Mouse (Mus musculus) CH12.LX (cell line): ENCODE results near the gene Coq2. TPM values are rescaled to one million over a fixed set of nuclear protein-coding genes. Genes with fewer than 3 reads are reported as not detected.

Experiments
- DNase-seq: peaks from one replicate; pipeline ENCODE4 v3.0.0-alpha.2; 2013; ENCODE audit errors: extremely low read depth
- H3K27ac ChIP-seq: 2 replicates; pipeline ENCODE4 v1.5.1; 2012; ENCODE audit warnings: low read depth, mild to moderate bottlenecking, control low read depth, moderate library complexity; ENCODE audit not compliant: insufficient read depth
- H3K27me3 ChIP-seq: replicated peaks from 2 replicates; pipeline ENCODE3; 2012; ENCODE audit warnings: inconsistent platforms
- H3K36me3 ChIP-seq, 2 experiments: replicated peaks in 1 of 2; 2 replicates each; pipeline versions ENCODE3 to v1.6.1; 2012; ENCODE audit warnings: inconsistent platforms in 1 of 2, low read length in 1 of 2, mild to moderate bottlenecking in 1 of 2, mixed read lengths in 1 of 2, moderate library complexity in 1 of 2; ENCODE audit not compliant: control insufficient read depth in 1 of 2, insufficient read depth in 1 of 2
- H3K4me1 ChIP-seq, 2 experiments: 2 replicates each; pipeline ENCODE4 v1.6.1; 2012; ENCODE audit warnings: inconsistent platforms in 1 of 2, moderate library complexity in 1 of 2; ENCODE audit not compliant: insufficient read depth in 2 of 2, control insufficient read depth in 1 of 2
- H3K4me2 ChIP-seq: 2 replicates; pipeline ENCODE4 v1.6.1; 2012; ENCODE audit warnings: low read depth, mild to moderate bottlenecking, control low read depth; ENCODE audit not compliant: poor library complexity, insufficient read depth, severe bottlenecking
- H3K4me3 ChIP-seq, 3 experiments: fragments of 150-350 bp in 1 of 3; sonication (generic) in 1 of 3; replicated peaks in 1 of 3; 2 replicates each; pipeline versions ENCODE3 to v1.5.1; 2011 to 2012; ENCODE audit warnings: low read depth in 2 of 3, low read length in 2 of 3, mild to moderate bottlenecking in 2 of 3, moderate library complexity in 2 of 3, control low read depth in 1 of 3, improper control_type of control experiment in 1 of 3, inconsistent platforms in 1 of 3, mixed read lengths in 1 of 3; ENCODE audit not compliant: poor library complexity in 1 of 3
- H3K79me2 ChIP-seq: replicated peaks from 2 replicates; pipeline ENCODE4 v1.6.1; 2012; ENCODE audit warnings: mild to moderate bottlenecking, moderate library complexity; ENCODE audit not compliant: control insufficient read depth, poor library complexity, insufficient read depth, severe bottlenecking; ENCODE audit errors: extremely low read depth
- H3K9ac ChIP-seq: 2 replicates; pipeline ENCODE4 v1.6.1; 2012; ENCODE audit warnings: low read depth, mild to moderate bottlenecking, control low read depth, moderate library complexity; ENCODE audit not compliant: insufficient read depth
- H3K9me3 ChIP-seq: replicated peaks from 2 replicates; pipeline ENCODE3; 2012; ENCODE audit warnings: low read length, inconsistent platforms, mixed read lengths
- CHD1 ChIP-seq: IDR thresholded peaks from 2 replicates; pipeline ENCODE4 v1.6.1; 2012; ENCODE audit warnings: low read depth, low read length, improper control_type of control experiment, inconsistent platforms
- CHD2 ChIP-seq: IDR thresholded peaks from 2 replicates; pipeline ENCODE4 v1.6.1; 2011; ENCODE audit warnings: low read length, improper control_type of control experiment
- CTCF ChIP-seq, 2 experiments: IDR thresholded peaks in 1 of 2; conservative IDR thresholded peaks in 1 of 2; 2 replicates each; pipeline ENCODE4 v1.5.1; 2011 to 2012; ENCODE audit warnings: low read depth in 2 of 2, low read length in 2 of 2, improper control_type of control experiment in 1 of 2, inconsistent platforms in 1 of 2, mild to moderate bottlenecking in 1 of 2, moderate library complexity in 1 of 2
- E2F4 ChIP-seq: IDR thresholded peaks from 2 replicates; pipeline ENCODE4 v1.6.1; 2011; ENCODE audit warnings: low read depth, low read length, improper control_type of control experiment; ENCODE audit not compliant: insufficient replicate concordance
- EP300 ChIP-seq: IDR thresholded peaks from 2 replicates; pipeline ENCODE4 v1.6.1; 2011; ENCODE audit warnings: low read length, improper control_type of control experiment
- ETS1 ChIP-seq: conservative IDR thresholded peaks from 2 replicates; pipeline ENCODE4 v1.6.1; 2012; ENCODE audit warnings: low read depth, mild to moderate bottlenecking, inconsistent platforms, low read length, improper control_type of control experiment, moderate library complexity
- HCFC1 ChIP-seq: IDR thresholded peaks from 2 replicates; pipeline ENCODE4 v1.6.1; 2012; ENCODE audit warnings: low read depth, mild to moderate bottlenecking, inconsistent platforms, low read length, improper control_type of control experiment
- IRF4 ChIP-seq: IDR thresholded peaks from 2 replicates; pipeline ENCODE4 v1.6.1; 2014; ENCODE audit warnings: low read depth, mild to moderate bottlenecking, inconsistent platforms, low read length, improper control_type of control experiment
- JUN ChIP-seq: IDR thresholded peaks from 2 replicates; pipeline ENCODE4 v1.6.1; 2011; ENCODE audit warnings: low read depth, mild to moderate bottlenecking, low read length, improper control_type of control experiment, moderate library complexity; ENCODE audit not compliant: insufficient read depth
- MAX ChIP-seq: IDR thresholded peaks from 2 replicates; pipeline ENCODE4 v1.6.1; 2011; ENCODE audit warnings: low read length, improper control_type of control experiment
- MEF2A ChIP-seq: IDR thresholded peaks from 2 replicates; pipeline ENCODE4 v1.6.1; 2014; ENCODE audit warnings: low read depth, mild to moderate bottlenecking, inconsistent platforms, low read length, improper control_type of control experiment, borderline replicate concordance
- NELFE ChIP-seq: IDR thresholded peaks from 2 replicates; pipeline ENCODE4 v1.6.1; 2011; ENCODE audit warnings: low read depth, low read length, improper control_type of control experiment
- NRF1 ChIP-seq: IDR thresholded peaks from 2 replicates; pipeline ENCODE4 v1.6.1; 2014; ENCODE audit warnings: low read depth, mild to moderate bottlenecking, inconsistent platforms, low read length, improper control_type of control experiment, moderate library complexity
- POLR2AphosphoS2 ChIP-seq: IDR thresholded peaks from 2 replicates; pipeline ENCODE4 v1.6.1; 2011; ENCODE audit warnings: low read depth, low read length, improper control_type of control experiment
- TBP ChIP-seq: conservative IDR thresholded peaks from 2 replicates; pipeline ENCODE4 v1.6.1; 2011; ENCODE audit warnings: low read depth, low read length, improper control_type of control experiment
- TCF12 ChIP-seq: IDR thresholded peaks from 2 replicates; pipeline ENCODE4 v1.6.1; 2014; ENCODE audit warnings: low read depth, mild to moderate bottlenecking, inconsistent platforms, low read length, improper control_type of control experiment
- UBTF ChIP-seq: IDR thresholded peaks from 2 replicates; pipeline ENCODE4 v1.6.1; 2012; ENCODE audit warnings: low read depth, mild to moderate bottlenecking, inconsistent platforms, low read length, improper control_type of control experiment, moderate library complexity
- USF1 ChIP-seq: IDR thresholded peaks from 2 replicates; pipeline ENCODE4 v1.6.1; 2014; ENCODE audit warnings: low read depth, mild to moderate bottlenecking, inconsistent platforms, low read length, improper control_type of control experiment
- ZC3H11A ChIP-seq: IDR thresholded peaks from 2 replicates; pipeline ENCODE4 v1.6.1; 2012; ENCODE audit warnings: low read depth, mild to moderate bottlenecking, inconsistent platforms, low read length, improper control_type of control experiment
- ZNF384 ChIP-seq: IDR thresholded peaks from 2 replicates; pipeline ENCODE4 v1.6.1; 2012; ENCODE audit warnings: low read depth, low read length, improper control_type of control experiment, inconsistent platforms
- dilution Hi-C: fragments of 300-500 bp; cut with MboI; formaldehyde crosslinking; loops from 2 replicates; pipeline ENCODE4 v1.14.3; 2020; ENCODE audit warnings: low sequenced_read_pairs; ENCODE audit not compliant: extremely low pct_unique_long_range_greater_than_20kb, extremely low pct_ligation_motif_present
- in situ Hi-C: fragments of 300-500 bp; cut with MboI; formaldehyde crosslinking; loops from 3 replicates; pipeline ENCODE4 v1.14.3; 2019; ENCODE audit warnings: low sequenced_read_pairs, low pct_ligation_motif_present, low pct_unique_long_range_greater_than_20kb, mixed read lengths
- polyA plus RNA-seq: library from polyadenylated mRNA; unstranded; fragments of >175 nt; gene quantifications from 2 replicates; pipeline ENCODE4 v1.2.1, GENCODE M21; 2012; ENCODE audit warnings: low read depth; ENCODE audit not compliant: insufficient read length
- total RNA-seq, 2 experiments: library from RNA; depleted of rRNA; stranded (reverse); fragments of 300-350 nt in 1 of 2; fragments of >200 nt in 1 of 2; gene quantifications; 2 replicates each; pipeline ENCODE4 v1.2.3; 2012 to 2014

Gene Coq2
- total and polyA plus RNA-seq, 3 experiments: 49.1 to 56.5 (median 50.1) TPM

DNA sequence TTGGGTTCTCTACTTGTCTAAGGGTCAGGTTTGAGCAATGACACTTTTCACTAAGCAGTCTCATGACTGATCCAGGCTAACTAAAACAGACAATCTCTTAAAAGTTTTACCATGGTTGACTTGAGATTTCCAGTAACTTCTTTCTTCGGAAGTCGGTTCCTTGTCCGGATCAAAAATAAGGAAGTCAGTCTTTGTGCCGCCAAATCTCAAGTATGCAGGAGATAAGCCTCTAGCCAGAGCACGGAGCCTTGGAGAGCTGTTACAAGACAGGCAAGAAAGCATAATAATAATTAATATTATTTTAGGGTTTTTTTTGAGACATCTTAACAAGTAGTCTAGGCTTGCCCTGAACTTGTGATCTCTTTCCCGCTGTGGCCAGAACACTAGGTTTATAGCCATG lies 36.3 kb upstream of the Coq2 start:
- H3K36me3 ChIP-seq: no peaks in the 10 kb centered on the region
- dilution Hi-C loops: no loop called here
- TF ChIP-seq CHD1 (no peak), CHD2 (no peak), IRF4 (no peak), ETS1 (no peak), POLR2AphosphoS2 (no peak), MAX (no peak), E2F4 (no peak), ZNF384 (no peak), USF1 (no peak), TCF12 (no peak), EP300 (no peak), MEF2A (no peak), HCFC1 (no peak), NRF1 (no peak), UBTF (no peak)
- TF ChIP-seq, all 38 proteins: peak for 0
- Histone ChIP-seq H3K4me2 (no peak overlapping the region), H3K4me3 (no peak overlapping the region), H3K4me1 (peaks cover 3 to 31% of the 10 kb centered on the region in 2 experiments; a peak in 2 of 4 replicates), H3K27ac (no peak overlapping the region), H3K79me2 (no peaks in the 10 kb centered on the region), H3K27me3 (no peaks in the 10 kb centered on the region), H3K9ac (no peak overlapping the region), H3K9me3 (no peaks in the 10 kb centered on the region)
- DNase-seq: no peak
- in situ Hi-C loops: loop anchor here (10.0 kb wide), 1 partner anchor 64 kb away; no protein-coding TSS in a partner anchor

DNA sequence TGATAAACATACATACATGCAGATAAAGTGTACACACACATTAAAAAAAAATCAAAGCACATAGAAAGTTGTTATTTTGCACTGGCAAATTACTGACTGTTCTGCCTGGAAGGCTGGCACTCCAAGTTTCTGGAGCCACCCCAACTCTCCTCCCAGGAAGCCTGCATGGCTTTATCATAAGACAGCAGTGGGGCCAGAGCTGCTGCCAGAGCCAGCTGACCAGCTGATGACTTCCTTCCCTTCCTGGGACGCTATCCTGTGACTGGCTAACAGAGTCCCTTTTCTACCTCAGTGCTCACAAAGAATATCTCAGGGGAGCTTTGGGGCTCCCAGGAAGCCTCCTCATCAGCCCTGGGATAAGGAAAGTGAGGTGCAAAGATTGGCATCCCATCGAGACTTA lies 35.1 kb upstream of the Coq2 start:
- Histone ChIP-seq H3K79me2 (no peaks in the 10 kb centered on the region), H3K27ac (no peak overlapping the region)
- in situ Hi-C loops: loop anchor here (10.0 kb wide), 1 partner anchor 65 kb away; no protein-coding TSS in a partner anchor

More for the DNA sequence above, 35.1 kb upstream of the Coq2 start:
- no peak overlapping the region for H3K9ac ChIP-seq
- no peaks in the 10 kb centered on the region for H3K27me3 ChIP-seq
- peaks cover 3 to 34% of the 10 kb centered on the region in 2 experiments; a peak in 2 of 4 replicates for H3K4me1 ChIP-seq
- no peak overlapping the region for H3K4me3 ChIP-seq
- H3K9me3 ChIP-seq: no peaks in the 10 kb centered on the region
- no peak for DNase-seq
- dilution Hi-C loops: no loop called here
- H3K36me3 ChIP-seq: no peaks in the 10 kb centered on the region
- TF ChIP-seq TBP: no peak
- no peak for TF ChIP-seq NELFE
- no peak for TF ChIP-seq ZC3H11A
- no peak for TF ChIP-seq CTCF (conservative IDR thresholded peaks at IDR 0.05 in 1 of 2, IDR thresholded peaks at IDR 0.05 in 1 of 2; ENCODE audit: low read depth in 2 of 2, low read length in 2 of 2)
- no peak for TF ChIP-seq JUN
- H3K4me2 ChIP-seq: no peak overlapping the region
